Comparison of ENCODE assay signal across 21 mouse cellular contexts in genomic region chr5:91776971-91777370, GRCm38 (mm10).
DNase-seq lines count a peak whose midpoint lies in the region; ATAC-seq lines count a peak whose summit lies in the region.
"Had no signal": no experiment of that assay in that cellular context is flagged by ENCODE, and none has a peak within 500 bp of the region (broad histone marks: within the 10 kb centered on the region; RNA-seq: fewer than 3 reads in every experiment).

No protein-coding gene starts in this region.

- ATAC-seq in forebrain, embryonic 11.5 days (replicated peaks; ENCODE audit: low FRiP score), result peak; percentile 55; the same call in 1 of the 2 replicates
- ATAC-seq in forebrain, embryonic 16.5 days, result no peak
- peak; percentile 49; the same call in 1 of the 2 replicates for ATAC-seq in forebrain, embryonic 12.5 days (ENCODE audit: low FRiP score)
- no peak for ATAC-seq in forebrain, embryonic 14.5 days
- no peak for ATAC-seq in midbrain, embryonic 11.5 days (ENCODE audit: low FRiP score)
- ATAC-seq: activated CD4-positive, CD25-positive, alpha-beta regulatory T cell, adult 4 months; CD4-positive, CD25-positive, alpha-beta regulatory T cell, adult 4 months; Patski had no signal

- no peak for DNase-seq in forebrain, embryonic 11.5 days (ENCODE audit: low spot score)
- DNase-seq in forebrain, embryonic 14.5 days (ENCODE audit: low spot score), result no peak
- DNase-seq in midbrain, embryonic 11.5 days (ENCODE audit: low spot score, missing footprints), result peak; percentile 75
- DNase-seq in midbrain, embryonic 10.5 days (ENCODE audit: low spot score), result no peak
- DNase-seq: adrenal gland, adult 2 months; adrenal gland, adult 8-10 months; adrenal gland, postnatal 10 days; adrenal gland, postnatal 14 days; adrenal gland, postnatal 25 days; adrenal gland, postnatal 36 days; B cell, adult 2 months; cerebellum, adult 11 months; cerebellum, adult 11-12 months; cerebellum, adult 18-20 months had no signal

- no peak overlapping the region for H3K4me3 ChIP-seq in forebrain, embryonic 11.5 days (ENCODE audit: low read depth, low read length)
- no peak overlapping the region for H3K4me3 ChIP-seq in forebrain, embryonic 16.5 days (replicated peaks; ENCODE audit: low read length)
- H3K4me3 ChIP-seq in forebrain, embryonic 12.5 days (replicated peaks), result no peak overlapping the region
- H3K4me3 ChIP-seq in forebrain, embryonic 14.5 days (ENCODE audit: low read depth, low read length), result no peak overlapping the region
- no peak overlapping the region for H3K4me3 ChIP-seq in midbrain, embryonic 11.5 days (ENCODE audit: low read depth, low read length)
- no peak overlapping the region for H3K4me3 ChIP-seq in midbrain, embryonic 10.5 days

- H3K27ac ChIP-seq in forebrain, embryonic 11.5 days (ENCODE audit: low read depth, low read length), result no peak overlapping the region
- no peak overlapping the region for H3K27ac ChIP-seq in forebrain, embryonic 16.5 days (ENCODE audit: low read length)
- H3K27ac ChIP-seq in forebrain, embryonic 12.5 days, result no peak overlapping the region
- no peak overlapping the region for H3K27ac ChIP-seq in forebrain, embryonic 14.5 days (ENCODE audit: low read depth, low read length)
- H3K27ac ChIP-seq in midbrain, embryonic 11.5 days (ENCODE audit: low read depth, low read length), result no peak overlapping the region
- H3K27ac ChIP-seq in midbrain, embryonic 10.5 days (replicated peaks), result no peak overlapping the region

- H3K9ac ChIP-seq in forebrain, embryonic 11.5 days (ENCODE audit: low read length), result no peak overlapping the region
- no peak overlapping the region for H3K9ac ChIP-seq in forebrain, embryonic 16.5 days (replicated peaks; ENCODE audit: low read depth, low read length)
- H3K9ac ChIP-seq in forebrain, embryonic 12.5 days, result no peak overlapping the region
- H3K9ac ChIP-seq in forebrain, embryonic 14.5 days (ENCODE audit: low read length), result no peak overlapping the region
- H3K9ac ChIP-seq in midbrain, embryonic 11.5 days (ENCODE audit: low read length), result no peak overlapping the region

- H3K27me3 ChIP-seq in forebrain, embryonic 11.5 days (ENCODE audit: control insufficient read depth, insufficient read depth, low read length), result no peaks in the 10 kb centered on the region
- H3K27me3 ChIP-seq in forebrain, embryonic 16.5 days (replicated peaks; ENCODE audit: control insufficient read depth, insufficient read depth, low read length), result no peaks in the 10 kb centered on the region
- H3K27me3 ChIP-seq in forebrain, embryonic 12.5 days, result no peaks in the 10 kb centered on the region
- no peaks in the 10 kb centered on the region for H3K27me3 ChIP-seq in forebrain, embryonic 14.5 days (replicated peaks; ENCODE audit: control insufficient read depth, insufficient read depth, low read length)
- no peaks in the 10 kb centered on the region for H3K27me3 ChIP-seq in midbrain, embryonic 11.5 days (ENCODE audit: control insufficient read depth, insufficient read depth, low read length)
- H3K27me3 ChIP-seq in midbrain, embryonic 10.5 days (ENCODE audit: low read depth, poor library complexity, severe bottlenecking), result no peaks in the 10 kb centered on the region
- H3K27me3 ChIP-seq: CH12.LX, Patski had no signal

- no peaks in the 10 kb centered on the region for H3K36me3 ChIP-seq in forebrain, embryonic 11.5 days (ENCODE audit: control insufficient read depth, insufficient read depth, low read length)
- H3K36me3 ChIP-seq in forebrain, embryonic 16.5 days (ENCODE audit: control insufficient read depth, insufficient read depth), result no peaks in the 10 kb centered on the region
- H3K36me3 ChIP-seq in forebrain, embryonic 12.5 days (replicated peaks), result no peaks in the 10 kb centered on the region
- H3K36me3 ChIP-seq in forebrain, embryonic 14.5 days (ENCODE audit: control insufficient read depth, insufficient read depth, low read length), result no peaks in the 10 kb centered on the region
- no peaks in the 10 kb centered on the region for H3K36me3 ChIP-seq in midbrain, embryonic 11.5 days (ENCODE audit: control insufficient read depth, insufficient read depth, low read length)
- H3K36me3 ChIP-seq in midbrain, embryonic 10.5 days, result no peaks in the 10 kb centered on the region
- H3K36me3 ChIP-seq: G1E had no signal

- H3K9me3 ChIP-seq in forebrain, embryonic 11.5 days (ENCODE audit: control insufficient read depth, low read length), result no peaks in the 10 kb centered on the region
- no peaks in the 10 kb centered on the region for H3K9me3 ChIP-seq in forebrain, embryonic 16.5 days (ENCODE audit: control insufficient read depth, low read length)
- H3K9me3 ChIP-seq in forebrain, embryonic 12.5 days, result no peaks in the 10 kb centered on the region
- H3K9me3 ChIP-seq in forebrain, embryonic 14.5 days (replicated peaks; ENCODE audit: control insufficient read depth, low read length), result no peaks in the 10 kb centered on the region
- H3K9me3 ChIP-seq in midbrain, embryonic 11.5 days (ENCODE audit: control insufficient read depth, low read length), result no peaks in the 10 kb centered on the region
- H3K9me3 ChIP-seq in midbrain, embryonic 10.5 days (replicated peaks), result no peaks in the 10 kb centered on the region
- H3K9me3 ChIP-seq: G1E had no signal

- no peaks in the 10 kb centered on the region for H3K4me1 ChIP-seq in forebrain, embryonic 11.5 days (replicated peaks; ENCODE audit: control insufficient read depth, insufficient read depth, low read length)
- H3K4me1 ChIP-seq in forebrain, embryonic 16.5 days (replicated peaks; ENCODE audit: control insufficient read depth, insufficient read depth, low read length), result no peaks in the 10 kb centered on the region
- H3K4me1 ChIP-seq in forebrain, embryonic 12.5 days, result no peaks in the 10 kb centered on the region; the same call in 1 of the 2 replicates
- no peaks in the 10 kb centered on the region for H3K4me1 ChIP-seq in forebrain, embryonic 14.5 days (ENCODE audit: control insufficient read depth, insufficient read depth, low read length)
- H3K4me1 ChIP-seq in midbrain, embryonic 11.5 days (ENCODE audit: control insufficient read depth, insufficient read depth, low read length), result no peaks in the 10 kb centered on the region
- no peaks in the 10 kb centered on the region for H3K4me1 ChIP-seq in midbrain, embryonic 10.5 days

- H3K4me2 ChIP-seq in forebrain, embryonic 11.5 days (ENCODE audit: low read depth, low read length, severe bottlenecking), result no peak overlapping the region
- no peak overlapping the region for H3K4me2 ChIP-seq in forebrain, embryonic 16.5 days (ENCODE audit: low read length)
- no peak overlapping the region for H3K4me2 ChIP-seq in forebrain, embryonic 12.5 days
- H3K4me2 ChIP-seq in forebrain, embryonic 14.5 days (ENCODE audit: low read length), result no peak overlapping the region
- H3K4me2 ChIP-seq in midbrain, embryonic 11.5 days, result no peak overlapping the region

Comparison
In these comparisons a context has a peak if more than half of its experiments do, and no peak if none do; other contexts are left out.
1. ATAC-seq: peak in forebrain, embryonic 11.5 days (single experiment) and forebrain, embryonic 12.5 days (single experiment); none in forebrain, embryonic 16.5 days (single experiment), forebrain, embryonic 14.5 days (single experiment) and midbrain, embryonic 11.5 days (single experiment).